Comparison of ENCODE assay signal across 8 mouse cellular contexts in the genomic region with DNA sequence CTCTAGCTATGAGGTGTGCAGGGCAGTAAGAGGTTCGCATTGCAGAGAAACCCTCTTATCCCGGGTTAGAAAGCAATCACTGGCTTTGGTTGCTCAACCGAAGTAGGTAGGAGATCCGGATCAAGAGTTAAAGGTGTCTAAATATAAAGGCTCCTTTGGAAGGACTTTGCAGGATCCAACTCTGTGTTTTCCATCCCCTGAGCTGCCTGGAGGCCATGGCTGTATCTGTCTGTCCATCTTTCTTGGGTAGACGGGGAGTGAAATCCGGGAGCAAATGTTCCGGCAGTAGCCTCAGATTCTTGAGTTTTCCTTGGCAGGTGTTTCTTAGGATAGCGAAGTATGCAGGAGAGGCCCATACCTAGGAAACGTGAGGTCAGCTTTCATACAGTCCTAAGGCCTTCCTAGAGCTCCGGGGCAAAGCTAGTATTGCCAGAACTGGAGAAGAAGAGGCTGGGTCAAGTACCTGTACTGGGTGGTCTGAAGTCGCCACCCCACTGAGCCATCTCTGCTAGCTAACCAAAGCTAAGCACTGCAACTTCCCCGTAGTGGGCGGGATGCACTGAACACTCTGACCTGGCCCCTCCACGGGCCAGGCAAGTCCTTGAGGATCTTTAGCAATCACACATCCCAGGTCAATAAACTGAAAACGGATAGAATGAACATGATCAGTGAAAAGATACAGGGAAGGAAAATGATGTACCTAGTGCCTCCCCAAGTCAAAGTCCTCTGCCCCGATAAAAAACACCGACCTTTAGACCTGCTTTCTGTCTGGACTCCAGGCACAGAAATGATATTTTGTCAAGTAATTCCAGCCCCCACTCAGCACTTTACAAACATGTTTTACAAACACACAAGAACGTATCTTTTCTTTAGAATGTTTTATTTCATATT.
A peak's percentile ranks its signal among the peaks of the same experiment; 100 is the strongest.
DNase-seq lines count a peak whose midpoint lies in the region; ATAC-seq lines count a peak whose summit lies in the region.

No protein-coding gene starts in this region.

- H3K4me1 ChIP-seq in forebrain, embryonic 15.5 days: peaks cover 40% of the 10 kb centered on the region
- peaks cover 12% of the 10 kb centered on the region for H3K4me1 ChIP-seq in limb, embryonic 15.5 days

- H3K36me3 ChIP-seq in forebrain, embryonic 15.5 days: no peaks in the 10 kb centered on the region
- no peaks in the 10 kb centered on the region for H3K36me3 ChIP-seq in limb, embryonic 15.5 days

- H3K27ac ChIP-seq in forebrain, embryonic 15.5 days (replicated peaks): peak overlapping the region; percentile 98
- H3K27ac ChIP-seq in limb, embryonic 15.5 days: no peak overlapping the region

- 16% methylated on average over 18 of the region's 18 CpGs for WGBS in forebrain, embryonic 15.5 days
- 4% methylated on average over 18 of the region's 18 CpGs for WGBS in limb, embryonic 15.5 days

- peak; percentile 12 for DNase-seq in cerebellum, adult 9-11 months
- DNase-seq in cerebellum, postnatal 36 days: no peak
- DNase-seq in ES-CJ7 (ENCODE audit: low read depth, low spot score): peak; percentile 40
- no peak for DNase-seq in frontal cortex, adult 2 months (ENCODE audit: extremely low spot score in 1 of 2, low spot score in 1 of 2)
- DNase-seq in natural killer cell, adult 2 months (ENCODE audit: low spot score in 2 of 2): no peak
- DNase-seq in thymus, postnatal 25 days: no peak

- H3K9ac ChIP-seq in forebrain, embryonic 15.5 days (replicated peaks): peak overlapping the region; percentile 71
- H3K9ac ChIP-seq in limb, embryonic 15.5 days: no peak overlapping the region

- H3K9me3 ChIP-seq in forebrain, embryonic 15.5 days: no peaks in the 10 kb centered on the region
- H3K9me3 ChIP-seq in limb, embryonic 15.5 days: no peaks in the 10 kb centered on the region

- H3K4me2 ChIP-seq in forebrain, embryonic 15.5 days (replicated peaks): peak overlapping the region; percentile 77
- H3K4me2 ChIP-seq in limb, embryonic 15.5 days: no peak overlapping the region

- H3K27me3 ChIP-seq in forebrain, embryonic 15.5 days: no peaks in the 10 kb centered on the region
- peaks cover 72% of the 10 kb centered on the region for H3K27me3 ChIP-seq in limb, embryonic 15.5 days

- no peak for ATAC-seq in forebrain, embryonic 15.5 days (replicated peaks)
- no peak for ATAC-seq in limb, embryonic 15.5 days (ENCODE audit: insufficient number of reproducible peaks, low FRiP score, low TSS enrichment, low read depth)

- H3K4me3 ChIP-seq in forebrain, embryonic 15.5 days: peak overlapping the region; percentile 75
- H3K4me3 ChIP-seq in limb, embryonic 15.5 days: peak overlapping the region; percentile 37; the same call in 1 of the 2 replicates

Comparison
In these comparisons a context has a peak if more than half of its experiments do, and no peak if none do; other contexts are left out.
1. DNase-seq: peak in cerebellum, adult 9-11 months (single experiment) and ES-CJ7 (single experiment); none in cerebellum, postnatal 36 days (0 of 2), frontal cortex, adult 2 months (0 of 2), natural killer cell, adult 2 months (0 of 2) and thymus, postnatal 25 days (single experiment).